Mouse (Mus musculus) natural killer cell, adult 2 months (primary cell): ENCODE results near the gene Pde4d.
A peak's percentile ranks its signal among the peaks of the same experiment; 100 is the strongest.

Experiments
- DNase-seq, 2 experiments: peaks; one replicate each; pipeline ENCODE4 v3.0.0; 2022; ENCODE audit warnings: low spot score in 2 of 2

The Pde4d gene

DNA sequence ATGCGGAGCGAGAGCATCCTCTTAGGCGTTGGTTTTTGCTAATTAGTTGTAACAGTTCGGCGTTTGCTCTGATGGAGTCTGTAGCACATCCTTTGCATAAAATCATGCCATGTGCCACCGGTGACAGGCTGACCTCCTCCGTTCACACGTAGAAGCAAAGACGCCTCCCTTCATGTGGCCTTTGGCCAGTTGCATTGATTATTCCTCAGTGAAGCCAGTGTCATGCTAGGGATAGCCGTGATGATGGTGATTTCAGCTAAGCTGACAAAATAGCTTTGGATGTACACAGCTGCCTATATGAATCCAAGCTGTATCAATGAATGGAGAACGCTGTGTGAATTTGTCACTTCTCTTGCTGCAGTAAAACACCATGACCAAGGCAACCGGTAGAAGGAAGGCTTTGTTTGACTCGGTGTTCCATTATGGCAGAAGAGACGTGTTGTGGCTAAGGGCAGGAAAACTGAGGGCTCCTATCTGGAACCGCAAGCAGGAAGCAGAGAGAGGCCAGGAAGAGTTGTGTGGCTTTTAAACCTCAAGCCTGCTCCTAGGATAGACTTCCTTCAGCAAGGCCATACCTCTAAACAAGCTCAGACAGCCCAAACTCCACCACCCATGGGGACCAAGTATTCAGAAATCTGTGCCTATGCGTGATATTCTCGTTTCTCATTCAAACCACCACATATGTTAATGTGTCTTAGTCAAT, 1471.7 kb downstream of the Pde4d start:
- DNase-seq, result no peak

DNA sequence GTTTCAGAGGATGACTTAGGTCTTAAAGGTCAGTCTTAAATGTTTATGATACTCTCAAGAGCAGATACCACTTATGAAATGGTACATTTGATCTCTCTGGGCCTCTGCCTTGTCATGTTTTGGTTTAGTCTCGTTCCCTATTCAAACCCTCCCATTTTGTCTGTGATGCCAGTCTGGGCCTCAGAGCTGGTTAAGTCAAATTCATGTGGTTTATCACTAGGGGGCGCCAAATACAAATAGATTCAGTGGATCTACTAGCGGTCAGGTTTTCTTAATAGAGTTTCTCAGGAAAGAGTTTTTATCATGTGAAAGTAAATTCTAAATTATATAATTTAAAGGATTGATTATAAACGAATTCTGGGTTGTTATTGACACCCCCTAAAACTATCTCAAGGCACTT, 1472.5 kb downstream of the Pde4d start:
- peak; percentile 53 to 64 for DNase-seq

DNA sequence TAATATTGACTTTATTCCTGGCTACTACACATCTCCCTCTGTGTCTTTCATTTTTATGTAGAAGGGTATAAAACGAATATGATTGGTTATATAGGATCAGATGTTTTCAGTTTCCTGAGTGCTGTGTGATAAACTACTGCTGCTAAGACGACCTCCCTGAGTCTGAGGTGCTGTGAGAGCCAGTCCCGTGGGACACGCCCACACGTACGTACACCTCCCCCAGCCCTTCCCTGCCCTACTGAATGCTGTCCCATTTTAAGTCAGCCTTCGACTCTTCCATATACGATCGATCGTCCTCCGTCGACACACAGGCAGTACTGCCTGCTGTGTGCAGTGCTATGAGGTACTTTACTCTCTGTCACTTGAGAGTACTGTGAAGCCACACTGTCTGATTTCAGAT, 1473.0 kb downstream of the Pde4d start:
- DNase-seq, result no peak

DNA sequence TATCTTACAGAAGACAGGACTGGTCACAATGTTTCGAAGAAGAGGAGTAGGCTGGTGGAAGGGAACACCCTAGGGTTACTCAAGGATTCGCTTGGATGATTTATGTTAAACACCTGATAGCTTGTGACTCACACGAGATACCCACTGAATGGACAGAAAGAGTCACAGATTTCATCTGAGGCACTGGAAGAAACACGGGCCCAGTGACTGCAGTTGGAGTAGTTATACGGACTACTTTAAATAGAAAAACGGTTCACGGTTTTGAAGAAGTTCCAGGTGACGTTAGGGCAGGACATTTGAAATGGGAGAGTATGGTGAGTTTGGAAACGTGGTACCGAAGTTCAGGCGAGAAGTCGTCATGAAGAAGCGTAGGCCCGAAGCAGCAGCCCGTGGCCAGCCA, 1475.0 kb downstream of the Pde4d start:
- DNase-seq, result no peak

DNA sequence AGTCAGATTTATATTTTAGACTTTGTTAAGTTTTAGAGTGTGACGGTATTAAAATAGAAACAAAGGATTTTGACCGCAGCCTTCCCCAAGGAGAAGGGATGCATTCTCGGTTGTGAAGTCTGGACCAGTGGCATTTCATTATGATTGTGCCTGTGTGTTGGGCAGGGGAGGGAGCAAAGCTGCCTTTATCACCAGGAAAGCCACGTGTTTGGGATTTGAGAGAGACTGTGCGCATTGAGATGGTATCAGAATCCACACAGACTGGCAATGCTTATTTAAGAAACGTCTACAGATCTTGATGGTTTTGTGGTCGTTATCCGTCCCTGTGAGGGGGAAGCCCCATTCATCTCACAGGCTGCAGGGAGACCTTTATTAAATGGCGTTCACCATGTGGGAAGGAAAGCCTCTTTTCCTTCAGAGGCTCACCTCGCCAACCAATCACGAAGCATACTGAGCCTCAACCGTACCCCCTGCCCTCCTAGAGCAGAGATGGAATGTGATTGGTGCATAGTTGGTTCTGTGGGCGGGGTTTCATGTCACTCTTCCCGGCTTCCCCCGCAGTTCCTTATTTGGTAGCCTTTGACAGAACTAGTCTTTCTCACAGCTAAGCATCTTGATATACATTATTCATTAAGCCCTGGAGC, 1476.7 kb downstream of the Pde4d start:
- DNase-seq, result peak in 1 of 2 experiments; percentile 10

DNA sequence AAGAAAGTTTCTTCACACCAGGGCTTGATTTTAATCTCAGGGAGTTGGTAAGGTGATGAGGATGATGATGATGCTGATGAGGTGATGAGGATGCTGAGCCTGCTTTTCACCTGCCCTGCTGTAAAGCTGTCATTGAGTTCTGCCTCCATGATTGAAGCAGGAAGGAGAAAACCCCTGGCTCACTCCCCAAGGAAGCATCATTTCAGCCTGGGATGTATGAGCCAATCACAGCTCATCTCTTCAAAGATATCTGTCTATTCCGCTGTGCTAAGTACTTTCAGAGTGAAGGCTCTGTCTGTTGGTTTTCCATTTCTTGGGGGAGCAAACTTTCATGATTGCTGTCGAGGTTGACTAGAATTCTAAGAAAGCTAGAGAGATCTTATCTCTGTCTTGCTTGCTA, 1478.0 kb downstream of the Pde4d start:
- DNase-seq, result no peak

DNA sequence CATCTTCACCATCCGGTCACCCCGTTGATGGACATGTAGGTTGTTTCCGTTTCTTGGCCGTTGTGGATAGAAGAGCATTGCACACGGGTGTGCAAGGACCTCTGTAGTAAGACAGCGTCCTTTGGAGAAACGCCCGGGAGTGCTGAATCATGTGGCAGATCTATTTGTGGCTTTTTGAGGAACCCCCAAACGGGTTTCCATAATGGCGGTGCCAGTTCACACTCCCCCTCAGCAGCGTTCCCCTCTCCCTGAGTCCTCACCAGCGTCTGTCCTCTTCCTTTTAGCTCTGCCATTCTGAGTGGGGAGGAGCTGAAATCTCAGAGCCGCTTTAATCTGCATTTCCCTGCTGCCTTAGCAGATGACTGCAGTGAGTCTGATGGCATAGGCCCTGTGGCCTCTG, 1482.9 kb downstream of the Pde4d start:
- no peak for DNase-seq

DNA sequence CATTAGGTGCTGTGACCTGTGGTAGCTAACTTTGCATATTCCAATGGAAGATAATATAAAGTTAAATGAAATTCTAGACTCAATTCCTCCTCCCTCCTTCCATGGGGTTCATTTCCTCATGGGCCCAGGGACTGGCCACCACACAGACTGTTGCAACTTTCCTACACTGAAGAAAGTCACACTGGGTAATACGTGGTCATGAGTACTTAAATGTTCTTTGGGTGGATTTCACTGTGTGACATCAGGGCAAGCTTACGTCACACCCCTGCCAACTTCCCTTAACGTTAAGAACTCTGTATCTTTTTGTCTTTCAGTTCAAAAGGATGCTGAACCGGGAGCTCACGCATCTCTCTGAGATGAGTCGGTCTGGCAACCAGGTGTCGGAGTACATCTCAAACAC, 1483.8 kb downstream of the Pde4d start:
- DNase-seq, result no peak

DNA sequence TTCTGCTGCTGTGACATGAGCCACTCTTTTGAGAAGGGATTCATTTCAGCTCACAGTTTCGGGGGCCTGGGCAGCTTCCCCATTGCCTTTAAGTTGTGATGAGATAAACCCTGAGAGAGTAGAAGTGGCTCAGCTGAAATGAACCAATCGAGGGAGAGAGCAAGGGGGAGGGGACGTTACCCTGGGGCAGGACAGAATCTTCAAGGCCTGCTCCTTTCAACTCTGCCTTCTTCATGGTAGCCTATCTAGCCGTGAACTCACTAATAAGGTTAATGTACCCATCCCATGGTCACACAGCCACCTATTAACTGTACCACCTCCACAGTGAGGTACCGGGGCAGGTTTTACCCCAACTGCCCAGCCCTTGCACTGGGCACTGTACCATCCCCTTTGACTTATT, 1487.1 kb downstream of the Pde4d start:
- DNase-seq, result no peak

DNA sequence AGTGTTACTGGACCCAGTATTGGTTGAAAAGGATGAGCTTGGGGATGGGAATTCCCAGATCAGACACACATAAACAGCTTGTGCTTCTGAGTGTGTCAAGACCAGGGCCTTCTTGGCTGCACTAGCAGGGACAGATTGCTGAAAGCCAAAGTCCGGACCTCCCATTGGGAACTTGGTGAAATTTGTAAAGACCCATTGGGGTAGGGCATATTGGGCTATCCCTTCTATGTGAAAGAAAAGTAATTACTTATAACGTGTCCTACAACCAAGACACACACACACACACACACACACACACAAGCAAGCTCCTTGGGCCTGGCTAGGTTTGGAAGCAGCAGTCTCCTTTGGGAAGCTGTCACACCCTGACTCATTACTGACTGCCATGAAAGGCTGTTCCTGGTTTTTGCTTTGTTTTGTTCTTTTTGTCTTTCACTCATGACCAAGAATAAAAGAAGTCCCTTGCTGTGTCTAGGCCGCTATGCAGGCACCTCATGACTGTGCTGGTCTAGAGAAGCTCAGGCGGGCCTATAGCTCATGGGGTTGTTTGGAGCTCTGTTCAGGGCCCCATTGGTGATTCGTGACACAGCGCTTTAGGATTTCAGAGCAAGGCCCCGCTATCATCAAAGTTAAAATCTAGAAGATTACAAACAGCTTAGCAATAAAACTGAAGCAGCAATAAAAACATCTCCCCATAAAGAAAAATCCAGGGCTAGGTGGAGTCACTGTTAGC, 1495.2 kb downstream of the Pde4d start:
- DNase-seq, result no peak

DNA sequence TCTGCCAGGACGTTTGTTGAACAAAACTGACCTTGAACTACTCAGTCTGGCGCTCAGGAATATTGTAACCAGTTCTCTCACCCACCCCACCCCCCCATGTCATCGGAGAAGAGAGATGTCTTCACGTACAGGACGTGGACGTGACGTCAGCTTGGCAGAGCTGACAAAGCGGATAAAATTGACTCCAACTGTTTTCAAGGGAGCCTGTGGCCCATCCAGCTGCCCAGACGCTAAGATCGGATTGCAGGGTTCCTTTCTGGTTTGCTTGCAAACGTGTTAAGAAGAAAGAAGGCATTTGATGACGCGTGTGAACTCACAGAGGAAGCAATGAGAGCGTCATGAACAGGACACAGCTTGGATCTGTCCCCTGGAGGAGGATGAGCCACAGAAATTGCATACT, 1501.7 kb downstream of the Pde4d start:
- DNase-seq, result no peak

DNA sequence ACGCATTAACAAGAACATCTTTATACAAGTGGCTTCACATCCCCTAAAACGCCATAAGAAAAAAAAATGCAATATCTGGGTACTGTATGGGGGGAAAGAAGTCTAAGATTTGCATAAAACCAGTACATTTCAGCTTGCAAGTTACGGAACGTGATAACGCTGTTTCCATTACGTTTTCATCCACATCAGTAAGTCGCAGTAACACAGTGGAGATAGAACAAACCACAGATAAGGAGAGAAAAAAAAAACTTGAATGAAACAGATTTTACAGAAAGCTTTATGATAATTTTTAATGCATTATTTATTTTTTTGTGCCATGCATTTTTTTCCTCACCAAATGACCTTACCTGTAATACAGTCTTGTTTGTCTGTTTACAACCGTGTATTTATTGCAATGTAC, 1504.4 kb downstream of the Pde4d start:
- no peak for DNase-seq

DNA sequence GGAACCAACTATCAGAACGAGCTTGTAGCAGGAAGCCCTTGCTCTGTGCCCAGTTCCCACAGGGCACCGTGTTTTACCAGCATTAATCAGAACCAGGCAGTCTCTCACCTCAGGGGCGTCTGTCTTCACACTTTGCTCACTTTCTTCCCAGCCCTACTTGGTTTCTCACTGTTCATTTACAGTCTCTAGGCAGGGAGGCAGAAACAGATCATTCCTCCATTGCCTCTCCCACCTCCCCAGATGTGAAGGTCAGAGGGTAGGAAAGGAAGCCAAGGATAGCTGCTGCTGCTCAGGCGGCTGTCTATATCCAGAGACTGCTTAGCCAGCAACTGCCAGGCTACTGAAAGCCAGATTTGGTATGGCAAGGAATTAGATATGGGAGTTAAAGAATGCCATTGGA, 1508.2 kb downstream of the Pde4d start:
- no peak for DNase-seq

DNA sequence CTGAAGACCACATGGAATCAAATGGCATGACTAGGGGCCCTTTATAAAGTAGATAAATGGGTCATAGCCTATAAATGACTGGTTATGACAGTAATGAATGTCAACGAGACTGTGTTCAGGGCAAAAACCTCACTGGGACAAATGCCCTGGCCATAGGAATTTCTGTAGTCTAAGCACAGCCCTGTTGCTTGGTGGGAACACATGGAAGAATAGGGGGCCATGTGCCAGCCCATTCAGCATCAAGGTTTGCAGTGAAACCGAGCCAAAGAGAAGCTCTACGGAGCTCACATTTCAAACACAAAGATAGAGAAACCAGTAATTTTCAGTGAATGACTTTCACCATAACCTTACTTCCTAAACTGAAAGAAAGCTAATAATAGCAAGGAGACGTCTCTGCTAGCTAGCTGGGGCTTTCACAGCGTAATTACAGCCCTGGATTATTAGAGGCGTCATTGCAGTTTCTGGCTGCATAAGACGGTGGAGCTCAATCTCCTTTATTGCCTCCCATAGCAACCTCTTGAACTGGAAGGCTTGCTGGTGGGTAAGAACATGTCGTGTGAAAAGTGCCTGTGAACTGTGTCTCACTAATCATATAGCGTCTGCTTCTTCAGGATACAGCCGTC, 1533.2 kb downstream of the Pde4d start:
- DNase-seq, result no peak

DNA sequence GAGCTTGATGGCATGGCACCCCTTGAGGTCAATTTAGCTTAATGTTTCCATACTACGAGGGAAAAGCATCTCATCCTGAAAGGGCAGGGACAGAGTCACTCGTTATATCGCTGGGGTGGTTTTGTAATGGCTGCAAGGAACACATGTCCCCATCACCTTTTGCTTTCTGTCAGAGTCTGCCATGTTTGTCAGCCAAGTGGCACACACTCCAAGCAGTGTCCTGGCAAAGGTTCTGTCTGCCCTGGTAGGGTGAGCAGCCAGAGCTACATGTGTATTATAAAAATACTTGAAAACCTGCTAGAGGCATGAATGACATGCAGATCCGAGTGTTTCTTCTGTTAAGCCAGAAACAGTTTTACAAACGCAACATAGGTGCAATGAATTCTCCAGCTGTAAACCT, 1535.7 kb downstream of the Pde4d start:
- DNase-seq, result no peak

DNA sequence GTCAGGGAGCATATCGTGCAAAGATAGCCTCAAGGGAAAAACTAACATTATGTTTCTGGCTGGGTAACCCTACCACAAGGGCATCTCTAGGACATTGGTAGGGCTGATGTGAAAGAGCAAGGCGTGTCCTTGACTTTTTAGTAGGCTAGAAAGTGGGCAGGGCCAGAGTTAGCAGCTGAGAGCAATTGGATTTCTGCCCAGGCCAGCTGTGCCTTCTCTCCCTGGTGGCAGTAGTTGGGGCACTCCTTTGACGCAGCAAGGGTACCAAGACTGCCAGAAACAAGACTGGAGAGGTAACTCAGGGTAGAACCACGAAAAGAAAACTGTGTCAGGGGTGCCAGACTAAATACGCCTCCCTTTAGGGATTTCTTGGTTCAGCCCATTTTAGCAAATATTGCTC, 1536.1 kb downstream of the Pde4d start:
- DNase-seq, result no peak

DNA sequence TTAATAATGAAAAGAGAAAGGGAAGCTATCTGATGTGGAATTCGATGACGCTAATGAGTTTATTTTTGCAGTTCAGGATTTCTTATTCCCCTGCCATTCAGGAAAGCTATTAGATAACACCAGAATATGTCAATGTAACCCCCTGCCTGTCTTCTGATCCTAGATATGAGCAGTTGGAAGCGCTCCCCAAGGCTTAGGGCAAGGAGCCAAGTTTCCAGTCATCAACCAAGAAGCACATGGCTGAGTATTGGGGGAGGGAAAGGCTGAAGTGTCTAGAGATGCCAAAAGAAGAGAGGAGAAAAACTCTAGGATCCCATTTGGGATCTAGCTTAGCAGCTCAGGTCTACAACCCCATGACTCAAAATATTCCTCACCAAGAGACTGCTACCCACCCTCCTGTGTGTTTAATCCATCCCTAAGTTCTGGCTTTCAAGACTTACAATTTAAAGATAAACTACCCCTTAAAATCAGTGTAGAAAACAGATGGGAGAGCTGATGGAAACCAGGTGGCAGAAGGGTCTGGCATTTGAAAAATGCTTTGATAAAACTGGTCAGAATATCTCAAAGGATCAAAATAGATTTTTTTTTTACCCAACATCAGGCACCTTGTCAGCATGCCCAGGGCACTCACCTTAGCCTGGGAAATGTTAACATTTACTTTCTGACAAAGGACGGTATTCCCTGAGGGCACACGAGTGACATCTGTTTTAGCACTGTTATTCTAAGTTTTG, 1543.2 kb downstream of the Pde4d start:
- DNase-seq, result no peak

DNA sequence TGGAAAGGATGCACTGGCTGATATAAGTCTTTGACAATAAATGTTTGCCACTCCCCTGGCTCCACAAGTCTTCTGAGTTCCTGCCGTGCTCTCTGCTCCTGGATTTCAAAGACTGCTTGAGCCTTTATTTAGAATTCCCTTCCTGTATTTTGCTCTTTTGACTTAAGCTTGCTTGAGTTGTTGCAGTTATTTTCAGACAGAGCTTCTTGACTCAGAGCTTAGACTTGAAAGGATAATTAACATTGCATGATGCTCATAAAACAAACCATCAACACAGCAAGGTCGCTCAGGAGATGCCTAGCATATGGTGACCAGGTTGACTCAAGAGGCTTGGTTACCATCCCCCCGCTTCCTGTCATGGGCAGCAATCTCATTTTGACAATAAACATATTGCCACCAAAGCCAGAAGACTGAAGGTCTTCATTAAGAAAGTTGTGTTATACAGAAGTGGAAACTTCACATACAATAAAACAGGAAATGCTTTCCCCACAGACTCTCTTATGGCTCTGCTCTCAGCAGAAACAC, 1544.6 kb downstream of the Pde4d start:
- DNase-seq, result no peak

DNA sequence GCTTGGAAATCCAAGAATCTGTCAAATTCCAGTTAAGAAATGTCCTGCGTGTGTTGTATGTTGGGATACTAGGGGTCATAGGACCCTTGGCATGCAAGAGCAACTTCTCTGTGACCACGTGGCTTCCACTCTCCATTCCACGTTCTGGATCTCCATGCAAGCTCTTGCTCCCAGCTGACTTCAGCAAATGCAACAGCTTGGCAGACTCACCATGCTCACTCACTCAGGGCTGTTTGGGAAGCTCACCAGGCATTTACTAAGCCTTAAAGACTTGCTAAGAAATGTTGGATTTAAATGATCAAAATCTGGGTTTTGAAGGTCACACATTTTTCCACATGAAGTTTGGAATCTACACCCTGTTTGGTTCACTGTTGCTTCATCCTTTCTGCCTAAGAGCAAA, 1552.3 kb downstream of the Pde4d start:
- no peak for DNase-seq
